In genomic region chr11:73047542-73047996, GRCm38 (mm10) we compare ENCODE assay signal across 7 mouse cellular contexts. TPM values are rescaled to one million over a fixed set of nuclear protein-coding genes. Genes with fewer than 3 reads are reported as not detected.
DNase-seq lines count a peak whose midpoint lies in the region; ATAC-seq lines count a peak whose summit lies in the region.

Gene Ncbp3, plus strand, starts transcription at chr11:73047783.

- H3K9ac ChIP-seq in intestine, embryonic 16.5 days (ENCODE audit: low read depth, low read length), result peak within 1 kb of the TSS; percentile 99
- peak within 1 kb of the TSS; percentile 75 for H3K9ac ChIP-seq in midbrain, embryonic 11.5 days (ENCODE audit: low read length)

- intact Hi-C loops in gastrocnemius, postnatal 36 days (cut with DNase I), result no loop called here
- intact Hi-C loops in left cerebral cortex, postnatal 36 days (cut with DNase I), result loop anchor here (5.0 kb wide), 1 partner anchor 120 kb away; no protein-coding TSS in a partner anchor

- H3K4me1 ChIP-seq in intestine, embryonic 16.5 days (ENCODE audit: control insufficient read depth, insufficient read depth, low read length), result peaks cover 12% of the 10 kb centered on the region
- H3K4me1 ChIP-seq in midbrain, embryonic 11.5 days (ENCODE audit: control insufficient read depth, insufficient read depth, low read length), result peaks cover 7% of the 10 kb centered on the region; the same call in 1 of the 2 replicates

- no peaks in the 10 kb centered on the region for H3K9me3 ChIP-seq in intestine, embryonic 16.5 days (ENCODE audit: control insufficient read depth, low read length)
- no peaks in the 10 kb centered on the region for H3K9me3 ChIP-seq in midbrain, embryonic 11.5 days (ENCODE audit: control insufficient read depth, low read length)

- H3K27ac ChIP-seq in intestine, embryonic 16.5 days (ENCODE audit: low read length), result peak within 1 kb of the TSS; percentile 89
- peak within 1 kb of the TSS; percentile 66; the same call in 1 of the 2 replicates for H3K27ac ChIP-seq in midbrain, embryonic 11.5 days (ENCODE audit: low read depth, low read length)

- H3K27me3 ChIP-seq in intestine, embryonic 16.5 days (replicated peaks; ENCODE audit: control insufficient read depth, insufficient read depth, low read length), result no peaks in the 10 kb centered on the region
- H3K27me3 ChIP-seq in midbrain, embryonic 11.5 days (ENCODE audit: control insufficient read depth, insufficient read depth, low read length), result no peaks in the 10 kb centered on the region

- peak within 1 kb of the TSS; percentile 79 for H3K4me2 ChIP-seq in intestine, embryonic 16.5 days (ENCODE audit: low read depth, low read length)
- H3K4me2 ChIP-seq in midbrain, embryonic 11.5 days, result peak within 1 kb of the TSS; percentile 68

- peaks cover 7% of the 10 kb centered on the region for H3K36me3 ChIP-seq in intestine, embryonic 16.5 days (ENCODE audit: control insufficient read depth, insufficient read depth, low read length)
- peaks cover 4% of the 10 kb centered on the region; the same call in 1 of the 2 replicates for H3K36me3 ChIP-seq in midbrain, embryonic 11.5 days (ENCODE audit: control insufficient read depth, insufficient read depth, low read length)

- ATAC-seq in intestine, embryonic 16.5 days, result peak; percentile 97
- peak; percentile 94 for ATAC-seq in midbrain, embryonic 11.5 days (ENCODE audit: low FRiP score)

- H3K4me3 ChIP-seq in intestine, embryonic 16.5 days (ENCODE audit: low read length), result peak within 1 kb of the TSS; percentile 95
- H3K4me3 ChIP-seq in midbrain, embryonic 11.5 days (ENCODE audit: low read depth, low read length), result peak within 1 kb of the TSS; percentile 71

- under 1% methylated on average over 39 of the region's 39 CpGs for WGBS in intestine, embryonic 16.5 days
- under 1% methylated on average over 39 of the region's 39 CpGs for WGBS in midbrain, embryonic 11.5 days

- DNase-seq in adrenal gland, adult 2 months, result peak; percentile 98
- peak; percentile 89 for DNase-seq in embryo, embryonic 11.5 days (ENCODE audit: low read depth, low spot score)
- peak; percentile 91 to 93 for DNase-seq in gastrocnemius, postnatal 36 days
- DNase-seq in left cerebral cortex, postnatal 36 days (ENCODE audit: low spot score in 2 of 2), result peak; percentile 94 to 95
- peak; percentile 100 for DNase-seq in midbrain, embryonic 11.5 days (ENCODE audit: low spot score, missing footprints)
- peak; percentile 93 for DNase-seq in skeletal muscle tissue, adult 2 months (ENCODE audit: low read depth, low spot score)

RNA-seq across cellular contexts. Expression of gene Ncbp3, which starts in this region (rescaled TPM):
- 1 to 10 TPM; 9.4 to 9.5 TPM for total RNA-seq in adrenal gland, adult 2 months (2021)
- 1.6 and 1.7 TPM in 2 replicates for polyA plus RNA-seq in adrenal gland, adult 2 months (2012; rRNA removed)
- 1 to 10 TPM; 2.6 to 2.9 TPM for total RNA-seq in gastrocnemius, postnatal 36 days (2021)
- polyA plus RNA-seq in intestine, embryonic 16.5 days (2015; fragmentation: Nextera tagmentation; extraction: Ambion mirVana), result 7.7 and 8.3 TPM in 2 replicates
- 10 to 100 TPM in 1 of 2 experiments, 1 to 10 TPM in 1; 7.5 to 10.6 TPM for total RNA-seq in left cerebral cortex, postnatal 36 days (2021)
- polyA plus RNA-seq in midbrain, embryonic 11.5 days (2014; fragmentation: Nextera tagmentation; extraction: Ambion mirVana), result 10.8 and 11.0 TPM in 2 replicates

Comparison
In these comparisons a context has a peak if more than half of its experiments do, and no peak if none do; other contexts are left out.
1. Peak in every context shown above with its lines: DNase-seq, ATAC-seq, H3K4me3 ChIP-seq and H3K27ac ChIP-seq.